Mouse (Mus musculus) central nervous system, embryonic 14 days (tissue): ENCODE data around the gene Rps12-ps3. TPM values are rescaled to one million over a fixed set of nuclear protein-coding genes. Genes with fewer than 3 reads are reported as not detected.

Experiments used
- polyA plus RNA-seq: library from polyadenylated mRNA; depleted of rRNA; stranded (reverse); fragments of >200 nt; gene quantifications from 2 replicates; pipeline ENCODE4 v1.2.3, GENCODE M21; 2012; rRNA removed

Gene Rps12-ps3
- polyA plus RNA-seq: 106 and 113 TPM in 2 replicates

DNA sequence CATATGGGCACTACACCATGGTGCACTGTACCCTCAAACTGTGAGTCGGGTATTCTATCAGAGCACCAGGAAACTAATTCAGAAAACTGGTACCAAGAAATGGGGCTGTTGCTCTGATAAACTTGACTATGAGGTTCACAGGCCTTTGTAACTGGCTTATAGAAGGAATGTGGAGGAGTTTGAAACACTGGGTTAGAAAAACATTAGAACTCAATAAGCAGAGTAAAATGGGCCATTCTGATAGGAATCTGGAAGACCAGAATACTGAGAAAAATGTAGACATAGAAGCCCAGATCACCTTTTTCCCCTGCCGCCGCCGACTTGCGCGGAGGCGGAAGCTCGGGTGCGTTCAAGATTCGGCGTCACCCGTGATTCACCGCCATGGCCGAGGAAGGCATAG lies at the start of gene Rps12-ps3:
Rps12-ps3 (plus strand) TSS at position 301 of the 400 bp plus-strand sequence.

DNA sequence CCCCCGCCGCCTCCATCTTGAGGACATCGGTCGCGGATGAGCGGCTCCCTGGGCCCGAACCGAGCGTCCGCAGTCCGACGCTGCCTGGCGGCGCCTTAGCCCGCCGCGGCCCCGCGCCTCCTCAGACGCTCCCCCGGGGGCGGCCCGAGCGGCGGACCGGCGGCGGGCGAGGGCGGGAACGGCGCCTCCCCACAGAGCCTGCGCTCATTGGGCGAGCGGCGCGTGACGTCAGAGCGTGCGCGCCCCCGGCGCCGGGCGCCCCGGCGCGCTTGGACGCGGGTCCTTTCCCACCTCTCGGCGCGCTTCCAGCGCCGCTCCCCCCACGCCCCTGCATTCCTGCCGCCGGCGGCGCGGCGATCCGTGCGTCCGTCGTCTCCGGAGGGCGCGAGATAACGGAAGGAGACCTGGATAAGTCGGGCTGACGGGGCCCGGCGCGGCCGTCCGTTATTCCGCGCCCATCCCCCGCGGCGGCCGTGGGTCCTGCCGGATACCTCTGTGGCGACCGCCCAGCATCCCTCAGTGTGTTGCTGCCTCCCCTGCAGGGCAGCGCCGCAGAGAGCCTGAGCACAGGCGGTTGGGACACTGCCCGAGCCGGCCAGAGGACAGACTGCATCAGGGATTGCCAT lies 23.7 kb downstream of the Rps12-ps3 start, which contains the start of gene Pdzd8:
Pdzd8 (minus strand) TSS at position 123 of the 626 bp plus-strand sequence.

Other genes with a start within 250 kb of the Rps12-ps3 start
- gene Shtn1, start 246.2 kb upstream of the Rps12-ps3 start, polyA plus RNA-seq: 42.6 and 54.2 TPM in 2 replicates
- gene Vax1, start 152.2 kb upstream of the Rps12-ps3 start, polyA plus RNA-seq: 8.2 and 14.7 TPM in 2 replicates
- gene Kcnk18, start 103.1 kb upstream of the Rps12-ps3 start, polyA plus RNA-seq: 0.03 TPM in 1 of 2 replicates, not detected in the other
- gene Slc18a2, start 61.4 kb upstream of the Rps12-ps3 start, polyA plus RNA-seq: 20.8 and 32.0 TPM in 2 replicates
- gene Pdzd8, start 23.5 kb downstream of the Rps12-ps3 start, polyA plus RNA-seq: 13.1 and 14.0 TPM in 2 replicates
- 22.0 and 27.8 TPM in 2 replicates for gene Emx2, start 136.1 kb downstream of the Rps12-ps3 start, polyA plus RNA-seq